Mouse (Mus musculus) adrenal gland, adult 2 months (tissue): ENCODE results near the gene Adgra3. TPM values are rescaled to one million over a fixed set of nuclear protein-coding genes. Genes with fewer than 3 reads are reported as not detected.

Experiments used
- DNase-seq: peaks from one replicate; pipeline ENCODE4 v3.0.0; 2021
- polyA plus RNA-seq: library from polyadenylated mRNA; depleted of rRNA; stranded (reverse); fragments of >200 nt; gene quantifications from 2 replicates; pipeline ENCODE4 v1.2.3, GENCODE M21; 2012
- total RNA-seq, 2 experiments: library from RNA; stranded (reverse); gene quantifications; 2 replicates each; pipeline ENCODE4 v1.2.3; 2021

Adgra3 gene
- total and polyA plus RNA-seq, 3 experiments = 43.3 to 62.9 (median 52.6) TPM

DNA sequence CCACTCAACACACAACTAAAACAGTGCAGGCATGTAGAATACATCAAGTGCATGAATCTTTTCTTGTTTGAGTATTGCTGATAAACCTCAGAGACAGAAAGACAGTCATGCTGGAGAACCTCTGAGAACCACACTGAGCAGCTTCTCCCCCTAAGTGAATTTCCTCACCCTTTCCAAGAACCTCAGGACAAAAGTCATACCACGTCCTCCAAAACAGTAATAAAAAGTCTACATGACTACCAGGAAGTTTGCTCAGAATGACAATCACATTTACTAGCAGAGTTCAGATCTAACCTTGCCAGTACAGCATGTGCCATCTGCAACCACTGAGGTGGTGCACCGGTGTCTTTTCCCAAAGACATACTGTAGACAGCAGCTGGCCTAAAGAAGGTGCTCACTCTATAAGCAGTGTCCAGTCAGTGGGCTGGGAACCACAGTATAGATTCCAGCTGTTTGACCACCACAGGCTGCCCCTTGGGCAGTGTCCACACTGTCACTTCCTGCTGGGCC is 27.0 kb downstream of the Adgra3 start:
- no peak for DNase-seq

DNA sequence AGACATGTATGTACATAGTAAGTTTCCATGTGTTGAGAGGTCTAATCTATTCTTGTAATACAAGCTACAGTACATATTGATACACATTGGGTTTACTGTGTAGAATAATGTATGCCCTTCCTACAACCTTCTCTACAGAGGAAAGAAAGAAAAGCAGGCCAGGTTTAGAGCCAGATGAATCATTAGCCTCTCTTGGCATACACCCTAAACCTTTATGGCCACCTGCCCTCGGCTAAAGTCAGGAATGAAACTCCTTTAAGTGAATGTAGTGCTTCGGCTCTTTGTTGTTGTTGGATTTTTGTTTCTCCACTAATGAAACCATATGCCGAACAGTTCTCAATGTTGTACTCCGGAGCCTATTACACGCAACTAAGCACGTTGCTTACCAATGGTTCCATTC is 27.5 kb downstream of the Adgra3 start:
- DNase-seq = no peak

GRCm38 (mm10) chr5:50029662-50030061 is 29.1 kb downstream of the Adgra3 start:
- no peak for DNase-seq

GRCm38 (mm10) chr5:50027561-50027960 is 31.2 kb downstream of the Adgra3 start:
- DNase-seq = peak; percentile 84

DNA sequence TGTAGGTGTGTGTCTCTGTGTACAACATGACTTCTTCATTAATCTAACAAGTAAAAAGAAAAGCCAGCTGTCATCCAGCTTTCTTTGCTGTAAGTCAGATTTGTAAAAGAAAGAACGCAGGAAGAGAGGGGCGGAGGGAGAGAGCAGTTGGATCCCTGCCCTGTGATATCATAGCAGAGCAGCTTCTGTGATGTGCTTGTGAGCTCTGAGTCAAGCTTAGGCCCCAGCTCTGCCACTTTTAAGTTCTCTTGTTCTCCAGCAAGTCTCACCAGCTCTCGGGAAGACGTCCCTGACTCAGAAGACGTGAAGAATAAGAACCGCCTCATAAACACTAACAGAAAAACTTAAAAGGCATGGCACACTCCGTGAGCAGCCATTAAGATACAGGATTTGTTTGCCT is 31.8 kb downstream of the Adgra3 start:
- peak; percentile 47 for DNase-seq

GRCm38 (mm10) chr5:50026148-50026547 is 32.7 kb downstream of the Adgra3 start:
- no peak for DNase-seq

DNA sequence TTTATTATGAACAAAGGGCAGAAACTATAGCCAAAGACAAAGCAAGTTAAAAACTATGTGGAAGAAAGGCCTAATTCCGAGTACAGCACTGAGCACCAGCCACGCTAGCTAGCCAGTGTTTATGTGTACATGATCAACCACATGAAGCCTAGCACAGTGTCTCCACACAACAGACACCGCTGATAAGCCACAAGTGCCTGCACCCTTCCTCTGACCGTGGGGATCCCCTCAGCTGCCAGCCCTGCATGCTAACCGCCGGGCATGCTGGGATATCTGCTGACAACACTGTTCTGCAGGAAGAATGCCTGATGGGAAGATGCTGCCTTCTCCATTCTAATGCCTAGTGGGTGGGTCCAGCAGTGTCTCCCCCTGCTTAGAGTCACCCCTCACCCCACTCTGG is 34.7 kb downstream of the Adgra3 start:
- DNase-seq = no peak

GRCm38 (mm10) chr5:50015987-50016587 is 42.7 kb downstream of the Adgra3 start:
- no peak for DNase-seq

GRCm38 (mm10) chr5:50015147-50015697 is 43.6 kb downstream of the Adgra3 start:
- no peak for DNase-seq

- DNase-seq = no peak
Measured at GRCm38 (mm10) chr5:50014658-50015057, 44.1 kb downstream of the Adgra3 start.

GRCm38 (mm10) chr5:50013965-50014364 is 44.8 kb downstream of the Adgra3 start:
- no peak for DNase-seq

DNA sequence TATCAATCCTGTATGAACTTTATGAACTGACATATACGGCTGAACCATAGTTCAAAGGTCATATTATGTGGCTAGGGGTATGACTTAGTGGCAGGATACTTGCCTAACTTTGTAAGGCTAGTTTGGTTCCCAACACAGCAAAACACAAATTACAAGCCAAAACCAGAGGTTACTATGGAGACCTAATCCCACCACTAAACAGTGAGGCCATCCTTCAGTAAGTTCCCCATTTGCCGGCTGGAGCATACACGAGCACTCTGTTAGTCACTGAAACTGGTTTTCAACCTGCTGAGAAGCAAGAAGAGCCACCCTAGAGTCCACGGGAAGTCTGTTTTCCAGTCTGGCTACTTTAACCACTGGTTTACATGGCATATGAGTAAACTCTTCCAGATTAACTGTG is 50.0 kb downstream of the Adgra3 start:
- no peak for DNase-seq

DNA sequence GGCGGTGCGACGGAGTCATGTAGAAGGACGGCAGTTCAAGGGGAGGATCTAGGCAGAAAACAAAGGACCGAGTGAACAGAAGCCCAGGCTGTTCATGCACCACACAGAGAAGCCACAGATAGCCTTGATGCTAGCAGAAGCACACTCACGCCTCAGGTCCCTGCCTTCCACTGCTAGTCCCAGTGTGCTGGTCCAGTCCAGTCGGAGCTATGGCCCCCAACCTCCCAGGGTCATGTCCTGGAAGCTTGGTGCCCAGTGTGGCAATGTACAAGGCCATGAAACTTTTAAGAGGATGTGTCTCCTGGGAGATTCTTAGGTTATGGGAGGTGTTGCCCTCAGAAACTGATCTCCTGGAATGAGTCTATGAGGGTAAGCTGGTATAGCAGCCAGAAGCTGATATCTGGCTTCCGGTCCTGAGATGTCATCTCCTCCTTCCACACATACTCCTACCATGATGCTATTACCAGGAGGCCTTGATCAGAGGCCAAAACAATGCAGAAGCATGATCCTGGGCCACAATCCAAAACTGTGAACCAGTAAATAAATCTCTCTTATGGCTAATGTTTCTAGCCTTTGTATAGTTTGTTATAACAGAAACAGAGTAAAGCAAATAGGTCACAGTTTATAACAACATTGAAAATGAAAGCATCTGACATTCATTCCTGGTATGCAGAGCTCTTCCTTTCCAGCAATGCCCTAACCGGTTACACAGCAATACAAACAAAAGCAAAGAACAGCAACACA is 51.7 kb downstream of the Adgra3 start:
- DNase-seq = peak; percentile 63

GRCm38 (mm10) chr5:50002269-50002668 is 56.5 kb downstream of the Adgra3 start:
- no peak for DNase-seq

DNA sequence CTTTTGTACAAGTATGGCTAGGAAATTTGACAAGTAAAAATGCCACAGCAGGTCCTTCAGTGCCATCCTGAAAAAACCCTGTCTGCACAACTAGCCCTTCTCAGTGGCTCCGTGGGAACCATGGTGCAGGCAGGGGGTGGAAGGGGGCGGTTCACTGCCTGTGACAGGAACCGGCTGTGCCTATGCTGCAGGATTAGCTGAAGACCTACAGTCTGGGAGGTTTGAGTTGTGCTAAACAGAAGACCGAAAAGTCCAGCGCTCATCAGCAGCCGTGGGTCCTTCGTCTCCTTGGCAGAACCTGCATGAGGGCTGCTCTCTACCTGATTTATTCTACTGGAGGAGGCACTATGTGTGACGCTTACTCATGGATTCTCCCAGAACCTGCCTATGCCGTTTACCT is 59.0 kb downstream of the Adgra3 start:
- DNase-seq = no peak

GRCm38 (mm10) chr5:49997019-49997418 is 61.8 kb downstream of the Adgra3 start:
- DNase-seq = no peak

- no peak for DNase-seq
Measured at GRCm38 (mm10) chr5:49996457-49996856, 62.3 kb downstream of the Adgra3 start.

DNA sequence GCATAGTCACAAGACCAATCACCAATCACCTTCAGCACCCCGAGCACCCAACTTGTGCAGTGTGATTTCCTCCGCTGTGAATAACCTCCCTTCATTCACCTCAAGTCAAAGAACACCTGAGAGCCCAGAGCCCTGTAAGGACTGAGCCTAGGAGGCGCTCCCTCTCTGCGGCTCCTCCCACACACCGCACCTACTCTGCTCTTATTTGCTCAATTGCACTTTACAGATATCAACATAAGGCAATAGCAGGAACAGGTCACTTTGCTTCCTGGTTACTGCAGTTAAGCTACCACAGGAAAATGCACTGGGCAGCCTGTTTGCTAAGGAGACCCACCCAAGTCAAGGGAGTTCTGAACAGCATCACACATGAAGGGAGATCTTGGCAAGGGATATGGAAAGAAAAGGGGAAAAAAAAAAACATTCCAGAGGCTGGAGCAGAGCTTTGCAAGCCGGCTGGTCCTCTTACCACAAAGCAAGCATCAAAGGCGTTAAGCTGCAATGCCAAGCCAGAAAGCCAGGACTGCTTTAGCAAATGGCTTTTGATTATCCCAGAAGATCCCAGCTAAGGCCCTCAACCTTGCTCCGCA is 68.0 kb downstream of the Adgra3 start:
- no peak for DNase-seq

DNA sequence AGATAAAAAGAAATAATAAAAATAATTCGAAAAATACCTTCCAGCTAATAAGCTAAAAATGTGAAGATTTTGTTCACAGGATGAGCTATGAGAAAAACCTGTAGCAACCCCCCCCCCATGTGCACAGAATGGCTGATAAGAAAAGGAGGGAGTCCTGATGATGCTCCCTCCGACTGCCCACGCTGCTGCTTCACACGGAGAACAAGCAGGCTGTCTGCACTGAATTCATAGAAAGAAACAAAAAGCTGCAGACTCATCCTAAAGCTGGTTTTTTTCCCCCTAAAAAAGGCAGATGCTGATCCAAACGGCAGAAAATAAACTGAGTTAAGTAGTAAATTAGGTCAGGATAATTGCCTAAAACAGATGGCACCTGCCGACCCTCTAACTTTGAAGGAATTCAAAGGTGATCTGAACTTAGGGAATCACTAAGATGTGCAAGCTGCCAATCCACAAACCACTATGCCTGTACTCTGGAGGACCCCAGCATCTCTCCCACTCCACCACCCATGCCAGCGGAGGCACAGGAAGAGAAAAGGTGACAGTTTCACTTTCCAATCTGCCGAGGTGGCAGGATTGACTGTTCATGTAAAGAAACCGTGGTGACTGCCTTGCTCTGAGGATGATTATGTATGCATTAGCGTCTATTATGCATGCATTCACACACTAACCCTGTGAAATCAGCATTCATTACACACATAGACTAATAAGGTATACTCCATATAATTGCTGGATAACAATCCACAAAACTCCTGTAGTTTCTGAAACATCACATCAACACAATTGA is 70.6 kb downstream of the Adgra3 start:
- no peak for DNase-seq

DNA sequence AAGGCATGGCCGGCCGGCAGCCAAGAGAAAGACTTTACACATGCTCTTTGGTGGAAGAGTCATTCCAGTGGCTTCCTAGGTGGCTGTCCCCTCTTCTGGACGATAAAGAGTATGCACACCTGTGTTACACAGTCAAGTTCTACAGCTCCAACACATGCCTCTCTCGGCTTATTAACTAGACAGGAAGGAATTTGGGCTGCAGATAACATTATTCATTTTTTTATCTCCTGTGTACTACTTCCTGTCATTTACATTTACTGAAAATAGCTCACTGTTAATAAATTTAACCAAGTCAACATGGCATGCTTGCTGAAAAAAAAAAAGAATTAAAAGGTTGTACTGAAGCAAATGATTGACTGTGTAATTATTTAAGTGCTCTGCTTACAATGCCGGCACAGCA is 78.1 kb downstream of the Adgra3 start:
- no peak for DNase-seq

DNA sequence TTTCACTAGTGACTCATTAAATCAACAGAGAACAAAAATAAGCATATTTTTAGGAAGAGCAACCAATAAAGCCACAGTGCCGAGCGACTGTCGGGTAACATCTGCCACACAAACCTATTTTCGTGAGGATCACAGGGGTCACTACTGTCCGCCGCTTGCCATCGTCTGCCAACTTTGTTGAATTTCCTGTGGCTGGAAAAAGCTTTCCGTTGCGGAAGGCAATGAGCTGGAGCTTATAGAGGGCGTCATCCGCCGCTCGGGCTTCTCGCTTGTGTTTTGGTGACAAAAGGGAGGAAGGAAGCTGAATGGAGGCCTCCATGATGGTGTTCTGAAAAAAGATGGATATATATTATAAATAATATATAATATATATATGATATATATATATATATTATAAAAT is 79.6 kb downstream of the Adgra3 start:
- no peak for DNase-seq

- DNase-seq = peak; percentile 54
Measured at GRCm38 (mm10) chr5:49975971-49976370, 82.8 kb downstream of the Adgra3 start.
